Mouse (Mus musculus) embryonic facial prominence, embryonic 13.5 days (tissue): ENCODE measurements around the gene Csk. TPM values are rescaled to one million over a fixed set of nuclear protein-coding genes. Genes with fewer than 3 reads are reported as not detected.
A peak's percentile ranks its signal among the peaks of the same experiment; 100 is the strongest.

Experiments used
- ATAC-seq: fragments of 200-750 bp; cut with Nextera tagmentation; 2 replicates; pipeline ENCODE4 v1.8.0; 2017; ENCODE audit warnings: low read depth; ENCODE audit not compliant: insufficient number of reproducible peaks, insufficient read depth, low FRiP score, low TSS enrichment
- H3K27ac ChIP-seq: fragments of 300-500 bp; sonication (generic); 2 replicates; pipeline ENCODE4 v1.5.1; 2015; ENCODE audit warnings: moderate library complexity, mild to moderate bottlenecking, inconsistent platforms
- H3K27me3 ChIP-seq: fragments of 300-500 bp; sonication (generic); 2 replicates; pipeline ENCODE4 v1.6.1; 2015; ENCODE audit warnings: mild to moderate bottlenecking, inconsistent platforms
- H3K36me3 ChIP-seq: fragments of 300-500 bp; sonication (generic); 2 replicates; pipeline ENCODE4 v1.6.1; 2015; ENCODE audit warnings: mild to moderate bottlenecking, inconsistent platforms
- H3K4me1 ChIP-seq: fragments of 300-500 bp; sonication (generic); 2 replicates; pipeline ENCODE4 v1.6.1; 2015; ENCODE audit warnings: inconsistent platforms
- H3K4me2 ChIP-seq: fragments of 300-500 bp; sonication (generic); 2 replicates; pipeline ENCODE4 v1.6.1; 2015; ENCODE audit warnings: moderate library complexity, mild to moderate bottlenecking, inconsistent platforms
- H3K4me3 ChIP-seq: fragments of 300-500 bp; sonication (generic); 2 replicates; pipeline ENCODE4 v1.5.1; 2015; ENCODE audit warnings: mild to moderate bottlenecking, inconsistent platforms
- H3K9ac ChIP-seq: fragments of 300-500 bp; sonication (generic); 2 replicates; pipeline ENCODE4 v1.6.1; 2015; ENCODE audit warnings: mild to moderate bottlenecking, inconsistent platforms
- H3K9me3 ChIP-seq: fragments of 300-500 bp; sonication (generic); 2 replicates; pipeline ENCODE4 v1.6.1; 2016; ENCODE audit warnings: inconsistent platforms
- WGBS: fragments of 180-500 bp; shearing (Covaris S2); methylation state at CpG from one replicate; pipeline ENCODE4 v1.1.7; 2015; ENCODE audit warnings: mixed read lengths; 5-methylcytosine and 5-hydroxymethylcytosine counted together
- polyA plus RNA-seq: library from polyadenylated mRNA; unstranded; fragments of >200 nt; fragmentation: Nextera tagmentation; extraction: Ambion mirVana; gene quantifications from 2 replicates; pipeline ENCODE4 v1.2.1, GENCODE M21; 2015

The Csk gene
- polyA plus RNA-seq, 1 experiment from 2014 or later, result 38.0 TPM

GRCm38 (mm10) chr9:57633481-57634024, 19.9 kb downstream of the Csk start:
- Histone ChIP-seq H3K36me3 (peaks cover 42% of the 10 kb centered on the region), H3K9me3 (no peaks in the 10 kb centered on the region), H3K4me1 (peaks cover 23% of the 10 kb centered on the region), H3K27me3 (no peaks in the 10 kb centered on the region), H3K27ac (no peak overlapping the region), H3K4me2 (no peak overlapping the region), H3K4me3 (no peak overlapping the region), H3K9ac (no peak overlapping the region)
- no peak for ATAC-seq
- whole genome bisulfite sequencing, result 40% methylated on average over 4 of the region's 4 CpGs

DNA sequence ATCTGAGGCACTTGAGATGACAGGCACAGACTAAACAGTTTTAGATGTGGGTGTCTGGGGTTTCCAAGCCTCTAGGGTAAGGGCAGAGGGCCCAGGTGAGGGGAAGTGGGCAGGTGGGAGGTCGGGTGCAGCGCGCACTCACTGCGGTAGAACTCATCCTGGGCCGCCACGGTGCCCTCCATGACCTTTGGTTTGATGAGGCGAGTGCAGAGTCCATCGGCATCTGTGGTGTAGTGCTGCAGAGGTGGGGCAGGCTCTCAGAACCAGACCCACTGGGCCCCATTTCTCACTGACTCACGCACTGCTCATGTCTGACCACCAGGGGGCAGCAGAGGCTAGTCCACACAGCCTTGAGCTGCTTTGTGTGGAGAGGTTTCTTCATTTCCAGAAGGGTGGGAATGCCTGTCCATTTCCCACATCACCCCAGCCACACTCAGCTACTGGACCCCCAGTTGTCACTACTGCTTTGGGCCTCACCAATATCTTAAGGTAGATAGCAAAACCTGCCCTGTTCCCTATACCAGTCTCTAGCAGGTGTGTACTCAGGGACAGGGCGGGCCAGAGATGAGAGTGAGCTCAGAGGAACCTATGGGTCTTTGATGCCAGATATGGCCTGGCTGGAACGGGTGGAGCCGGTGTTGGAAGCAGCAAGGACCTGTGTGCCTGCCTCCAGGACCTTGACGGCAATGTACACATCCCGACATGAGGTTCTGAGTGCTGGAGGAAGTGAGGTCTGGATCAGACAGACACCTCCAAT, 24.1 kb downstream of the Csk start:
- Histone ChIP-seq H3K27ac (no peak overlapping the region), H3K4me2 (no peak overlapping the region), H3K4me3 (no peak overlapping the region), H3K9ac (no peak overlapping the region), H3K36me3 (peaks cover 79% of the 10 kb centered on the region), H3K9me3 (no peaks in the 10 kb centered on the region), H3K4me1 (peaks cover 3% of the 10 kb centered on the region), H3K27me3 (no peaks in the 10 kb centered on the region)
- WGBS, result 71% methylated on average over 14 of the region's 14 CpGs
- peak; percentile 50; the same call in 1 of the 2 replicates for ATAC-seq

- Histone ChIP-seq H3K9me3 (no peaks in the 10 kb centered on the region), H3K4me1 (no peaks in the 10 kb centered on the region), H3K27ac (no peak overlapping the region), H3K4me3 (no peak overlapping the region), H3K9ac (no peak overlapping the region), H3K36me3 (peaks cover 80% of the 10 kb centered on the region), H3K4me2 (no peak overlapping the region), H3K27me3 (no peaks in the 10 kb centered on the region)
- WGBS, result 92% methylated on average over 12 of the region's 12 CpGs
- ATAC-seq, result 0 out of 2 replicates have a peak, but pooled peaks have one; percentile 5
Observed at GRCm38 (mm10) chr9:57628717-57629116, 24.7 kb downstream of the Csk start.

GRCm38 (mm10) chr9:57627892-57628291, 25.5 kb downstream of the Csk start:
- 91% methylated on average over 11 of the region's 11 CpGs for WGBS
- no peak for ATAC-seq
- H3K36me3 ChIP-seq, result peaks cover 80% of the 10 kb centered on the region

DNA sequence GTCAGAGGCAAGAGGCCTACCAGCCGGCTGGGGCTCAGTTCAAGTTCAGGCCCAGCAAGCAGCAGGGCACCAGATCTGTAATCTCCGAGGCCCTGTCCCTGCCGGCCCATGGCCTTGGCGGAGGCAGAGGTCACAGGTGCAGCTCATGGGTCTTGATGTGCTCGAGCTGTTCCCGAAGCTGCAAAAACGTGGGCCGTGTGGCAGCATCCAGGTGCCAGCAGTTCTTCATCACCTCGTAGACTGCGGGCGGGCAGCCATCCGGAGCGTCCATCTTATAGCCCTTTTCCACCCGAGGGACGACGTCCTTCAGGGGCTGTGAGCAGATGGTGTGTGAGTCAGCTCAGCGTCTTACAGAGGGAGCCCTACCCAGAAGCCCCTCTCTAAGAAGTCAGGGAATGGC, 26.2 kb downstream of the Csk start:
- Histone ChIP-seq H3K36me3 (peaks cover 78% of the 10 kb centered on the region), H3K27me3 (no peaks in the 10 kb centered on the region), H3K4me2 (no peak overlapping the region), H3K4me3 (no peak overlapping the region), H3K9me3 (no peaks in the 10 kb centered on the region), H3K9ac (no peak overlapping the region), H3K4me1 (no peaks in the 10 kb centered on the region), H3K27ac (no peak overlapping the region)
- no peak for ATAC-seq
- WGBS, result 88% methylated on average over 17 of the region's 17 CpGs

More at GRCm38 (mm10) chr9:57627892-57628291, 25.5 kb downstream of the Csk start:
- no peak overlapping the region for H3K9ac ChIP-seq
- no peak overlapping the region for H3K27ac ChIP-seq
- no peaks in the 10 kb centered on the region for H3K27me3 ChIP-seq
- H3K4me3 ChIP-seq, result no peak overlapping the region
- no peak overlapping the region for H3K4me2 ChIP-seq
- no peaks in the 10 kb centered on the region for H3K4me1 ChIP-seq
- no peaks in the 10 kb centered on the region for H3K9me3 ChIP-seq

DNA sequence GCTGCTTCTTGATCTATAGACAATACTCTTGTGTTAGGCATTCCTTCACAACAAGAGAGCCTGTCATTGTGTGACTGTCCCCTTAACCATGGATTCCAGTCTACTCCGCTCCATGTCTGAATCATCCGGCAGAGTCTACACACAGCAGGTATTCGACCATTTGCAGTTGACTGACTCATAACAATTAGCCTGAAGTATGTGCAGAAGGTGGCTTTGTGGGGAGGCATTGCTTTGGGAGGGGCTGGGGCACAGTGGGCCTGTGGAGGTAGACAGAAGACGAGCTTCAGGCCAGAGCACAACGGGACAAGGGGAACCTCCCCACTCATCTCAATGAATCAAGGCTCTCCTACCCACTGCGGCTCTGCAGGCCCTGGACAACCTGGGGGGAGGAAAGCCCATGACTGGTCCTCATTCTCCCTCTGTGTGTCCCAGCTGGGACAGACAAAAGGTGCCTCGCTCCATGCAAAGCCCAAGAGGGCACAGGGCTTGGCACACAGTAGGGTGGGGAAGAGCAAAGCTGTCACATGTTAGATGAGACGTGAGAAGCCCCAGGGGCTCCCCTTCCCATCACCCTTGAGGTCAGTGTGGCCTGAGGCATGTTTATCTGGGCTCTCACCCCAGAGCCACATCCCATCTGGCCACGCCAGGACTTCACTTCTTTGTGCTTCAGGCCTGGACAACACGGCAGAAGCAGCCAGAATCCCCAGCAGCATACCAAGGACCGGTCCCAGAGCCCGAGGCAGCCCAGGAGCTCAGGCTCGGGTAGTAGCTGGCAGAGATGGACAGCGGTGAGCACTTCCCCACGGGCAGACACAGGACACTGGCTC, 27.5 kb downstream of the Csk start:
- no peak overlapping the region for H3K27ac ChIP-seq
- no peak for ATAC-seq
- H3K4me1 ChIP-seq, result no peaks in the 10 kb centered on the region
- H3K4me2 ChIP-seq, result no peak overlapping the region
- 83% methylated on average over 15 of the region's 15 CpGs for WGBS
- no peaks in the 10 kb centered on the region for H3K9me3 ChIP-seq
- H3K9ac ChIP-seq, result no peak overlapping the region
- H3K27me3 ChIP-seq, result no peaks in the 10 kb centered on the region
- no peak overlapping the region for H3K4me3 ChIP-seq
- peaks cover 65% of the 10 kb centered on the region for H3K36me3 ChIP-seq

- ATAC-seq, result no peak
- Histone ChIP-seq H3K36me3 (peaks cover 49% of the 10 kb centered on the region), H3K4me1 (no peaks in the 10 kb centered on the region), H3K4me3 (no peak overlapping the region), H3K27ac (no peak overlapping the region), H3K9me3 (no peaks in the 10 kb centered on the region), H3K9ac (no peak overlapping the region), H3K4me2 (no peak overlapping the region), H3K27me3 (no peaks in the 10 kb centered on the region)
- 72% methylated on average over 7 of the region's 7 CpGs for WGBS
Observed at GRCm38 (mm10) chr9:57624295-57624694, 29.1 kb downstream of the Csk start.

- Histone ChIP-seq H3K27ac (no peak within 1 kb of the TSS), H3K4me1 (no peaks in the 10 kb centered on the region), H3K9ac (no peak within 1 kb of the TSS), H3K4me3 (no peak within 1 kb of the TSS), H3K9me3 (no peaks in the 10 kb centered on the region), H3K27me3 (no peaks in the 10 kb centered on the region), H3K4me2 (no peak within 1 kb of the TSS), H3K36me3 (peaks cover 13% of the 10 kb centered on the region)
- WGBS, result 92% methylated on average over 5 of the region's 5 CpGs
- no peak for ATAC-seq
Observed at GRCm38 (mm10) chr9:57620674-57621073, 32.8 kb downstream of the Csk start, which contains the start of gene Lman1l. Lman1l (minus strand) TSS chr9:57620774.

- H3K9ac ChIP-seq, result no peak overlapping the region
- no peak overlapping the region for H3K27ac ChIP-seq
- no peak for ATAC-seq
- no peaks in the 10 kb centered on the region for H3K36me3 ChIP-seq
- no peaks in the 10 kb centered on the region for H3K9me3 ChIP-seq
- WGBS, result 75% methylated on average over 8 of the region's 8 CpGs
- no peak overlapping the region for H3K4me2 ChIP-seq
- no peak overlapping the region for H3K4me3 ChIP-seq
- no peaks in the 10 kb centered on the region for H3K27me3 ChIP-seq
- no peaks in the 10 kb centered on the region for H3K4me1 ChIP-seq
Observed at GRCm38 (mm10) chr9:57618854-57619253, 34.6 kb downstream of the Csk start.

DNA sequence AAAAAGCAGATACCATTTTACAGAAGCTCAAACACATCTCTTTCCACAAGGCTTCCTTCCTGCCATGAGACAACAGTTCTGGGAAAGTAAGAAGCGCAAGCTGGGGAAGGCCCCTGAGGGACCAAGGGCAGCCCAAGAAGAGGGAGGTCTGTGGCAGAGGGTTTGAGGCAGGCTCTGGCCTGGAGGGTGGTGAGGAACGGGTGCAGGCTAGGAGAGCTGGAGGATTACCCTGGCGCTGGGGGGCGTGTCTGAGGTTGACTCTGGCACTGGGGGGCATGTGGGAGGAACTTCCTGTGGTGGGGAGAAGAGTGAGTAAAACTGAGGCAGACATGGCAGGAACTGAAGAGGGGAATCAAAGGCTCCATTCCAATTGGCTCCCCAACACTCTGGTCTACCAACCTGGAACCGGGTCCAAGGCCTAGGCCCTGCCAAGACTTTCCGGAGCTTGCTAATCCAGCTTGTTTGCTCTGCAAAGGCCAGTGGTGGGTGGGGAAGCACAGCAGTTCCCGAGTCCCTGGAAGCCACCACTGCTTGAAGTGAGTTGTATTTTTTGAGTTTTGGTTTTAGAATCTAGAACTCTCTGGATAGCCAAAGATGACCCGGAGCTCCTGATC, 35.8 kb downstream of the Csk start:
- H3K27me3 ChIP-seq, result no peaks in the 10 kb centered on the region
- no peak overlapping the region for H3K27ac ChIP-seq
- no peak overlapping the region for H3K9ac ChIP-seq
- H3K4me1 ChIP-seq, result no peaks in the 10 kb centered on the region
- H3K4me2 ChIP-seq, result no peak overlapping the region
- H3K4me3 ChIP-seq, result no peak overlapping the region
- no peaks in the 10 kb centered on the region for H3K9me3 ChIP-seq
- 78% methylated on average over 8 of the region's 8 CpGs for WGBS
- no peak for ATAC-seq
- H3K36me3 ChIP-seq, result no peaks in the 10 kb centered on the region

DNA sequence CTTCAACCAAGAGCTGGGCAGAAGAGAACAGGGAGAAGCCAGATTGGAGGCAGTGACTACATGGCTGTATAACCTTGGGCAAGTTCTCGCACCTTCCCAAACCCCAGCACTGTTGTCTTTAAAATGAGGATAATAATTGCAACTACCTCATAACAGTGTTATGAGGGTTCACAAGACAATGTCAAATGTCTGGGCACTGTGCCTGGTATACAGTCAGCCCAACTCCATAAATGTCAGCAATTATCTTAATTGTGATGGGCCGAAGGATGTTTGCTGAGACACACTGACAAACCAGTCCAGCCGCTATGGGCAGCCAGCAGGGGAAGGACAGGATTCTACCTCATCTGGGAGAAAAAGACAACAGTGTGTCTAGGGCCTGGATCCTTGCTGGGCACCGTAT, 38.6 kb downstream of the Csk start:
- no peak overlapping the region for H3K4me3 ChIP-seq
- no peaks in the 10 kb centered on the region for H3K36me3 ChIP-seq
- H3K9ac ChIP-seq, result no peak overlapping the region
- no peak overlapping the region for H3K27ac ChIP-seq
- no peaks in the 10 kb centered on the region for H3K4me1 ChIP-seq
- no peak overlapping the region for H3K4me2 ChIP-seq
- ATAC-seq, result no peak
- no peaks in the 10 kb centered on the region for H3K9me3 ChIP-seq
- no peaks in the 10 kb centered on the region for H3K27me3 ChIP-seq
- 75% methylated on average over 4 of the region's 4 CpGs for WGBS
